Mouse (Mus musculus): ENCODE measurements around the gene Sept6.

DNA sequence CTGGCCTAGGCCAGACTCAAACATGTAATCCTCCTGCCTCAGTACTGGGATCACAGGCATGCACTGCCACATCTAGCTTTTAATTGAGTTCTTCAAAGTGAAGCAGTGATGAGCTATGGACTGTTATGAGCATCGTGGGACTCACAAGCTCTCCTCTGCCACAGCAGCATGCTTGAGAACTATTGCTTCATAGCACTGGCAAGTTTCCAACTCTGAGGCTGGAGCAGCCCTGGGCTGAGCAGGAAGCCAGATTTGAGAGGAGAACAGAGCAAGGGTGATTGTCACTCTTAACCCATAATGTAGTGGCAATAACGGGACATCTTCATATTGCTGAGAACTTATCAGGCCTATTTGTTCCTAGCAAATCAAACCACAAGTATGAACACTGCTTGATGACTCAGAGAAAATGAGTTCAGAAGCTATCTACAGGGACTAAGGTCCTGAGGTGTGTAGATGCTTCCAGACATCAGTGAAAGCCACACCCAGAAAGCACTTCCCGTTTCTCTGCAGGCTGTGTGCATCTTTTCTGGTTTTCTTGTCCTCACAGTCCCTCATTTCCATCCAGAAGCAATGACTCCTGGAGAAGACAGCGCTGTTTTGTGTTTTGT is 51.7 kb downstream of the Sept6 start:
- no peak for TF ChIP-seq GATA1 (IDR thresholded peaks at IDR 0.05; ENCODE audit: low read length)
- TF ChIP-seq TAL1 (IDR thresholded peaks at IDR 0.05; ENCODE audit: low read length) = no peak

Data from erythroblast, embryonic 14.5 days (primary cell).